Mouse (Mus musculus): ENCODE results near the gene Tmem37.

Gene Tmem37

DNA sequence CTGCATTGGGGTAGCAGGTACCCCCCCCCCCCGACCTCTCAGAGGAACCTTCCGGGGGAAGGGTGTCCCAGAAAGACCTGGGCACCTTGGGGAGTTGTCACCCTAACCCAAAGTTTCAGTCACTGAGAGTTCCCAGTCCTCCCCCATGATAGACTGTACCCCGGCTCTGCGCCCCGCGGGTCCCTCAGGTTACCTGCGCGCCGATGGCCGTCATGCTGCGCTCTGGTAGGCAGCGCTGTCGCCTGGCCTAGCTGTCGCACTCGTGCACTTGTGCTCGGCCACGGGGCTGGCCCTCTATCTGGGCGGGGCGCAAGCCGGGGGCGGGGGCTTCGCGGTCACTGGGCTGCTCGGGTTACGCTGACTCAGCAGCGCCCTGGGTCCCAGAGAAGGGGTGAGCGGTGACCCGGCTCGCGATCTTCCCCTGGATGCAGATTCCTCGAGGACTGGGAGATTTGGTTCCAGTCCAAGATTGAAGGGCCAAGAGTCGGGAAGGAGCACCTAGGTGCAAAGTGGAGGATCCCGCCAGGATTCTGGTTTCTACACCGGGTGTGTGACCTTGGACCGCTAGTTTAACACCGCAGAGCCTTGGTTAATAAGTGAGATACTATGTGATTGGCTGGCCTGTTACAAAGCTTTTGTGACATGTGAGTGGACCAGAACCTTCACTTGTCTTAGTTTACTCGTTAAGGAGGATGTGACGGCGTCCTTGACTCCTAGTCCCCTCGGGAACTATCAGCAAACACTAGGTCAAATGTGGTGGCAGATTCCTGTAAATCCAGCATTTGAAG is at the start of gene Tmem37:
TSS of gene Tmem37 (minus strand) at position 556 of the 788 bp plus-strand sequence.
- WGBS = 14% methylated on average over 40 of the region's 40 CpGs

DNA sequence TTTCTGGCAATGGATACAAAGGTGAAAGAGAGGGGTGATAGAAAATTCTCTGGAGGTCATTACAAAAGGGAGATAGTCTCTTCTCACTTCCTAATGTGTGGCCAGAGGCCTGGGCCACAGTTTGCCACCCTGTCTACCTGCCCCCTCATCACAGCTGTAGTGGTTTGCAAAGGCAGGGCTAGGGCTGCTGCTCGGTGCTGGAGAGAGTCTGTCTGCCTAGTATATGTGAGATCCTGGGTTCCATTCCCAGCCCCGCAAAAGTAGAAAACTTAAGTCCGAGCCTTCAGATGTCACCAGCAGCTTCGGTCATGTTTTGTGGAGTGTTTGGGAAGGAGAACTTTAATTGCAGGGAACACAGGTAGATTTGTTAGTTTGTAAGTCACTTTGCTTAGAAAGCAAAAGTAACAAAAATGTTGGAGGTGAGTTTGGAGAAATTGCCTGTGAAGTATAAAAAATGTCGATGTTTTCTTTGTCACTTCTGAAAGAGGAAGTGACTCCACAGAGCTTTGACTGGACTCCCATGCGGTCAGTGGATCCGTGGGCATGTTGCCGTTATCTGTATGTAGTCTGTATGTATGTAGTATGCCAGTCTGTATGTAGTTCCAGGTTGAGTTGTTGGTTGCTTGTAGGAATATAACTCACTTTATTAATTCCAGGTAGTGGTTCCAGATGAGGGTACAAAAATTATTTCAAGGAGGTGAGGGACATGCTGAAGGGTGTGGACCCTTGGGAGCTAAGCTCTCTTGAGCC is 48.9 kb upstream of the Tmem37 start:
- 96% methylated on average over 8 of the region's 8 CpGs for WGBS

DNA sequence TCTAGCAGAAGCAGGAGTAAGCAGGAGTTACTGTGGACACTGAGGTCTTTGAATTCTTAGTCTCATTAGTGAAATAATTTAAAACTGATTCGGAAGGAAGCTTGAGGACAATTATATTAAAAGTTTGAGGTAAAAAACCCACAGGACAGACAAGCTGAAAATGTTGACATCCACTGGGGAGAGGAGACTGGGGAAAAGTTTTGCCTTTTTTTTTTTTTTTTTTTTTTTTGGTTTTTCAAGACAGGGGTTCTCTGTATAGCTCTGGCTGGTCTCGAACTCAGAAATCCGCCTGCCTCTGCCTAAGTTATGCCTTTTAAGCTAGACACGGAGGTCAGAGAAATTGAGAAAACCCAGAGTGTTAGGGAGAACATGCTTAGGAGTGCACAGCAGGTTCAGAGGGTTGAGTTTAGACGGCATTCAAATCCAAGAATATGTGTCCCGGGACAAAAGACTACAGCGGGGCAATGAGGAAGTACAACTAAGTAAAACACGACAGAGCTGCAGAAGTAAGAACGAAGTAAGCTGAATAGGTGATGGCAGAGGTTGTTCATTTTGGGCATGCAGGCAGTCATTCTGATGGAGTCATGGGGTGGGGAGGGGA is 48.2 kb upstream of the Tmem37 start:
- 85% methylated on average over 9 of the region's 9 CpGs for WGBS

DNA sequence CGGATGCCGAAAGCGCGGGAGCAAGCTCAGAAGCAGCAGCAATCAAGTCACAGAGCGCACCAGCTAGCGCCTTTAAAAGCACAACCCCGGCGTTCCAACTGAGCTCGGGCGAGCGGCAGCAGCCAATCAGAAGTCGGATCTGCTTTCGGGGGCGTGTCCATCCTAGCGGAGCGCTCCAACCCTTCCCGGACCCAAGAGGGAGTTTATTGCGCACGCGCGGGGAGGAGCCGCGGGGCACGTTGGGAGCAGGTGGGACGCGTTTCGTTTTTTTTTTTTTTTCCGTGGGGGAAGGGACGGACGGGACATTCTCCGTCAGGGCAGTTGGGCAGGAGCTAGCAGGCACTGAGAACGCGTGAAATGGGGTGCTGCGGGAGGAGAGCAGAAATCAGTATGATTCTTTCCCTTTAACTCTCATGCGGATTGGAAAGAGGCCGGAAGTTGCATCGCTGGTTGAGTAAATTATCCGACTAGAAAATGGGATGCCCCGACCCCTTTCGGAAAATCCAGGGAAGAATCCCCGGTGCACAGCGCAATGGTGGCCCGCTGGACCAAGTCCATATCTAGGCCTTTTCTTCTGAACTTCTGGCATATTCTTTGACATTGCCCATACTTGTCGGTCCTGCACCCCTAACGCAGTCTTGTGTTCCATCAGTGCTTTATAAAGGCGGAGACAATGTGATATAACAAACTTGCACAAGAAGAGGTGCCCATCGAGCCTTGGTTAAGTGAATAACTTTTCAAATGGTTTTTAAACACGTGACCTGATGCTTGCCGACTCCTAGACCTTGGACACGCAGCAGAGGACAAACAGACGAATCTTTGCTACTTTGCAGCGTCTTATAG is 47.3 kb upstream of the Tmem37 start, which contains the start of the genes Dbi and 3110009E18Rik:
TSS of gene Dbi (minus strand) at position 110 of the 843 bp plus-strand sequence.
TSS of gene 3110009E18Rik (plus strand) at position 219 of the 843 bp plus-strand sequence.
- 1% methylated on average over 52 of the region's 52 CpGs for WGBS

DNA sequence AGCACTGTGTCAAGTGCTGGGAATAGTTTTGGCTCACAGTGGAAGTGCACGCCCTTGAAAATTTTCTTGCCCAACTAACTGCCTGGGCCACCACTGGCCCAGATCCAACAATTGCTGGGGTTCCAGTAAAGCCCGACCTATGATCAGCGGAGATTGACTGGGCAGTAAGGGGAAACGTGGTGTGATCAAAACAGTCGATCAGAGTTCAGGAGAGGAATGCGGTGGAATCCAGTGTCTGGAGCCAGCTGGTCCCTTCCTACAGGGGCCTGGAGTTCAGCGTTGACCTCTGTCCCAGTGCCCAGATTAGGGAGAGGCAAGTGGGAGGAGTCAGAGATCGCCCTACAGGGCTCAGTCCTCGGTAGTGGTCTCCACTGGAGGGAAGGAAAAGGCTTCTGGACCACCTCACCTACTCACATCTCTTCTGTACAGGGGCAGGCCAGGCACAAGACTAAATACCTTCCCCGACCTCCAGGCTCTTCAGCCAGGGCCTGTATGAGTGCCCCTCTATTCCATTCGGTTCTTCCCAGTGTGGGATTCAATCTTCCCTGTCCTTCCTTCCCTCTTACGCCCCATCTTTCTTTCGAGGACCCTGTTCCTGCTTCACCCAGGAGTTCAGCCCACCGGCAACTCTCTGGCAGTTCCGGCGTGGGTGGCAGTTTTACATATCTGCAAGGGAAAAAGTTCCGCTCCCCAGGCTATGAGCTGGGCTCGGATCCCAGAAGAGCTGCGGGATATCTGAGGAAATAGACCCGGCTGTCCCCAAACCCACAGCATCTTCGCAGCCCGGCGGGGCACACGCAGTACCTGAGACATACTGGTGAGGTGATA is 46.5 kb upstream of the Tmem37 start:
- 2% methylated on average over 24 of the region's 24 CpGs for WGBS

DNA sequence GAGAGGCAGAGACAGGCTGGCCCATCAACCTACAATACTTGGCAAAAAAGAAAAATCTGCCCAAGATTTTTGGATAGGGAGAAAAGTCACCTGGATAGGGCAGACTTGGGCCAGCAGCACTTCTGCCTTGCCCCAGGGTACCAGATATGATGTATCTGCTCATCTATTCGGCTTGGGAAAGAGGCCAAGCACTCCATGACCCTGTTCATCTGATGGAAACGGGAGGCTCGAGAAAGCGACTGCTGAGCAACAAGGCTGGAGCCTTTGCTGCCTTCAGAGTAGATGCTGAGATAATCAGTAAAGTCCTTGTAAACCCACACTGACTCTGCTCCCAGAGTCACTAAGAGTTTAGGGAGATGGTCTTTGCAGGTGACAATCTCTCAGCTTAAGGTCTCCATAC is 45.5 kb upstream of the Tmem37 start:
- 52% methylated on average over 4 of the region's 4 CpGs for WGBS

DNA sequence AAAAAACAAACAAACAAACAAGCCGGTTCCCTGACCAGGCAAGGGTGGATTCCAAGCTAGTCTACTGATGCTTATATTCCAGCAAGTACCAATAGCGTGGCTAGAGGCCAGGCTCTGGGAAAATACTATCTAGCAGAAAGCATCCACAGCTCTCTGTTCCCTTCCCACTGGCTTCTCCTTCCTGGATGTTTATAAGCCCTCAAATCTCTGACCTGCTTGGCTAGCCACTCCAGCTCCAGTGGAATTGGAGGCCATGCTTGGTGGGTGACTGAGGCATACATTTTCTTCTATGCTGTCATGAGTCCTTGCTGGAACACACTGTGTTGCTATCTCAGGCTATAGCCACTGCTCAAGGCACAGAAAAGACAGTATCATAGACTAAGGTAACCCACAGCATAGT is 45.0 kb upstream of the Tmem37 start:
- WGBS = 59% methylated on average over 2 of the region's 2 CpGs

DNA sequence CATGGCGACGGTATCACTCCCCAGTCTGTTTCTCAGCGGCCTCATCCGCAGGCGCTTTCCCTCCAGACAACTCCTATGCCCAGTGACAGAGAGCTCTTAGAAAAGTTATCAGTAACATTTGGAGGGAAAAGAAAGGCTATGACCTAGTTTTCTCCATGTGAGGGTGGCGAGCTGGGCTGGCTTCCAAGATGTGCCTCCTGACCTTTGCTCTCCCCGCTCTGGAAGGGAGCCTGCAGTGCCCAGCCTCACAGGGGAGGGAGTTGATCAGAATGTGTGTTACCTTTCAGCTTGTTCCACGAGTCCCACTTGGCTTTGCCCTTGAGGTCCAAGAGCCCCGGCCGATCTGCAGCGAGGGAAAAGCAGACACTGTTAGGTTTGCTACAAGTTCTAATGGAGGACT is 42.2 kb upstream of the Tmem37 start:
- WGBS = 59% methylated on average over 11 of the region's 11 CpGs

DNA sequence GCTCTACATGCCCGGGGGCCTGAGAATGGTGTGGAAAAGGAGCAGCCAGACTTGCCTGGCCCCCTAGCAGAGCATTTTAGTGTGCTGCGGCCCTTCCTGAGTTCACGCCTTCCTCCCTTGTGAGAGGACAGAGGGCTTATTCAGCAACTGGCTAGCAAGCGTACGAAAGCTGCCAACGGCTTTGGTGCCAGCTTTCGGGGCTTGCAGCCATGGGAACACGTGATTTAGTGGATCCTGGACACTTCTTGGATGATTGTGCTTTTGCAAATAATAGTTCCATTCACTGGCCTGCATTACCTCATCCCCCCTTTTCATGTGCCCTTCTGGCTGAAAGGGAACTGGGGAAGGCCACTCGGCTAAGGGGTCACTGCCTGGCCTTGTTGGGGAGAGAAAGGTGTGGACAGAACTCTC is 41.8 kb upstream of the Tmem37 start:
- 51% methylated on average over 9 of the region's 9 CpGs for WGBS

DNA sequence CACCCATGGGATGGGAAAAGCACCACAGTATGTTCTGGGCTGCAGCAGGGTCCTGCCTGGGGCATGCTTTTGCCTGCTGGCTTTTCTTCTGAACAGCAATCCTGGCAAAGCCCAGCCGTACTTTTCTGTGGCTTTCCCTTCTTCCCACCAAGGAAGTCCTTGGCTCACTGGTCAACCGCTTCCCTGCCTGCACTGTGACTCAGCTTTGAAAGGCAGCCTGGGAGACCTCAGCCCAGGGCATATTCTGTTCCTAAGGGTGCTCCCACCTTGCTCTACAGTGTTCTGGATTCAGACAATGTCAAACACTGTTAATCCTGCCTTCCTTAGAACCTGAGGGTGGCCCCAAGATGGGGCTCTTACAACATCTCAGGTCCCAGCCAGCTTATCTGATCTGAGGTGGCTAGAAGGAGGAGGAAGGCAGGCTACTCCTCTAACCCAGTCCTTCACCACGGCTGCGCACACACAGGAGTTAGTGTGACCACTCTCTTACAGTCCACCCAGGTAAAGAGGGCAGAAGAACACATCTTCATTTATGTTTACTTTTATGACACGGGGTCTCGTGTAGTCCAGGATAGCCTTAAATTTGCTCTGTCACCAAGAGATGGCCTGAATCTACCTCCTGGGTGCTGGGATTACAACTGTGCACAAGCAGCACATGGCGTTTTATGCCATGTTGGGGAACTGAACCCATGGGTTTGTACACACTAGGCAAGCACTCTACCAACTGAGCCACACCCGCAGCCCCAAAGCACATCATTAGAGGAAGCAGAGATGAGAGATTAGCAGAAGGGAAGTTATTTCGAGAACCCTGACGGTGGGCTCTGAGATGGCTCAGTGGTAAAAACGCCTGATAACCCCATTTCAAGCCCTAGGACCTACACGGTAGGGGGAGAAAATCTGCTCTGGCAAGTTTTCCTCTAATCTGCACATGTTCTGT is 38.6 kb upstream of the Tmem37 start:
- WGBS = 86% methylated on average over 12 of the region's 12 CpGs

DNA sequence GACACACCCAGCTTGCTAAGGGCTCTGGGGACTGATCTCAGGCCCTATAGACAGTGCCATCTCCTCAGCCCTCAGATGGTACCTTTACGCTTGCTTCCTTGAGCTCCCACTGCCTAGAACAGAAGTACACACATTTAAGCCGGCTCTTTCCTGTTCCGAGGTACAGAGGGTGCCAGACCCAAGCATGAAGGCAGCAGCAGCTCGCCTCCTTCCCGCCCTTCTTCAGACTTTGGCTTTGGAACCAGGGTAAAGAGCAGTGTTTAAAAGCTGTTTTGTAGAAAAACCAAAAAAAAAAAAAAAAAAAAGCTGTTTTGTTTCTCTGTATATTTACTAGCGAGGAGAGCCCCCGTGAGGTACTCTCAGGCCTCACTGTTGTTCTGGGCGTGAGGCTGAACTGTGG is 37.9 kb upstream of the Tmem37 start:
- 79% methylated on average over 8 of the region's 8 CpGs for WGBS

DNA sequence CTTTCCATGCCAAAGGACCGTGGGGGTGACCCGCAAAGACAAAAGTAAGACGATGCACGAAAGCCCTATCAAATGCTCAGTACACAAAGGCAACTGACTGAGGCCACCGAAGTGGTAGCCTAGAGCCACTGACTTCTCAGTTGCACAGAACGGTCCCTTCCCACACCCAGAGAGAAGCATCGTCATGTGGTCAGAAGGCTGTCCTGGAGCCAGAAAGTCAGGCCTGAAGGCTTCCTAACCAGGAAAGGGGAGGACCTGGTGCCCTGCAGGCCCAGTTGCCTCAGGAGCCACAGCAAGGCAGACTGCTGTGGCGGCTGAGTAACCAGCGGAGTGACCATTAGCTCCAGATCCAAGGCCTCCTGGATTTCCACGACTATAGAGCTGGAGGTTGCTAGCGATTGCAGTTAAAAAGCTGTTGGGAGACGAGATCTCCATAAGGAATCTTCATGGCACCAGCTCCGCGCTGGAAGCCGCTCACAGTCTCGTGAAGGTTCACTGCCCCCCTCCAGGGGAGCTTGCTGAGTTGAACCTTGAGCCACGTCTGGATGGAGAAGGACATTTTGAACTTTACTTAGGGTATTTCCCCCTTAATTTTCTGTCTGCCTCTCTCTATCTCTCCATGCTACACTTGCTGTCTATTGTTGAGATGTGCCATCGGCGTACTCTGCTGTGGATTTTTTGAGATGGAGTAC is 36.0 kb upstream of the Tmem37 start:
- whole genome bisulfite sequencing = 91% methylated on average over 19 of the region's 19 CpGs

DNA sequence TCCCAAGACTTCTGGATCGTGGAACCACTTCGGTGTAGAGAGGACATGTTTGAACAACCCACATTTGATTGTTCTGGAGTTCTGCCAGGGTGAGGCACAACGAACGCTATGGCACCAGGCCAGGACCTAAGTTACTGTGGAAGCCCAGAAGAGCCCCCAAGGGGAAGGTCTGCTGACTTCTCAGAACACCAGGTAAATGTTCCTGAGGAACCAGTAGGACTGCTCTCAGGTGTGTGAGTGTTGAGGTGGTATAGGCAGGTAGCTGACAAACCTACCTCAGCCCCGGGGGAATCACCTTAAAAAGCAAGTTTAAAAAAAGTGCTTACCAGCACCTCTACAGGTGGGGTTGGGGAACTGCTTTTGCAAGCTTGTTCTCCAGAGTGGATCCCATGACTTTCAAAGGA is 31.7 kb upstream of the Tmem37 start:
- WGBS = 53% methylated on average over 5 of the region's 5 CpGs

DNA sequence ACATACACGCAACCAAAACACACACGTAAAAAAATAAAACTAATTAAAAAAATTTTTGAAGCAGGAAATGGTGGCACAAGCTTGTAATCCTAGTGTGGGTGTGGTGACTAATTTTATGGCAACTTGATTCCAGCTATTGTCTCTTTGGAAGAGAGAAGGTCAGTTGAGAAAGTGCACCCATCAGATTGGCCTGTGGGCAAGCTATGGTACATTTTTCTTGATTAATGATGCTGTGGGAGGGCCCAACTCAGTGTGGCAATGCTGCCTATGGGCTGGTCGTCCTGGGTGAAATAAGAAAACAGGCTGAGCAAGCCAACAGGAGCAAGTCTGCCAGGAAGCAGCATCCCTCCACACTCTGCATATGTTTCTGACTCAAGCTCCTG is 27.3 kb upstream of the Tmem37 start:
- WGBS = 96% methylated on average over 3 of the region's 3 CpGs

DNA sequence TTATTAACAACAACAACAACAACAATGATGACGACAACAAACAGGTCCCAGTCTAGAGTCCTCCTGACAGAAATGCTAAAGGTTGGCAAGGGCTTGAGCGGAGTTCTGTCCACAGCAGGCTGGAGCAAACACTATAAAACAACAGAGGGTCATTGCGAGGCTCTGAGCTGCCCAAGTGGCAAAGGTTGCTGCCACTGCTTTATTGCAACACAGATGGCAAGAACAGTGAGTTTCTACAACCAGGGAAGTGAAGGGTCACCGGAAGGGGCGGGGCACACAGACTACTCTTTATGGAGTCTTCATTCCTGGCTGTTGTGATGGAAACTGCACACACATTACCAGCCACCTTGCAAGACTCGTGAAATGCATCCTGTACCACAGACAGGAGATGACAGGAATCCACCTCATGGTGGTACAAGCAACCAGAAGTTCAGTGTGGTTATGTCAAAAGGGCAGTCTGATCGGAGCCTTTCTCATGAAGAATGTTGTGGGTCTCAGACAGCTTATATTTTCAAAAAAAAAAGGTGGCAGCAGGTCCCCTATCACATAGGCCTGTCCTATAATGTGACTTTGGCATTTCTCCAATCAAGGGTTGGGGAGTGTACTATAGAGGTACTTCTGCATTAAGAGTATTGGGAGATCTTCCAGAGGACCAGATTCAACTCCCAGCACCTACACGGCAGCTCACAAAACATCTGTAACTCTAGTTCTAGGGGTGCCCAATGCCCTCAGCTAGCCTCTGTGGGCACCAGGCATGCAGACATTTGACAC is 26.8 kb upstream of the Tmem37 start:
- WGBS = 90% methylated on average over 8 of the region's 8 CpGs

DNA sequence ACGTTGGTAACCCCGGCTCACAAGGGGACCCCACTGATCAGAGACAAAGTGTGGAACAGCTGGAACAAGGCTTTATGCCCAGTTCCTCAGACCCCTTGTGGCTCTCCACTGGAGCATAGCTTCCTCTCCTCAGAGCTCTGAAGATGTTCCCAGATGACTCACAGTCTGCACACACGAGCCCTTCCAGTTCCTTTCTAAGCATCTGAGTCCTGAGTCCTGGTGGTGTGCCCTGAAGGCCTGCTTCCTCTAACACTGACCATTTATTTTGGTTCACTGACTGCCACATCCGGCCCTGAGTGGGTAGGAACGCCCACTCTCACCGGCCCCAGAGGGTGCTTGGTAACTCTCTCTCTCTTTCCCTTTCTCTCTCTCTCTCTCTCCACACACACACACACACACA is 25.6 kb upstream of the Tmem37 start:
- 43% methylated on average over 6 of the region's 6 CpGs for WGBS

DNA sequence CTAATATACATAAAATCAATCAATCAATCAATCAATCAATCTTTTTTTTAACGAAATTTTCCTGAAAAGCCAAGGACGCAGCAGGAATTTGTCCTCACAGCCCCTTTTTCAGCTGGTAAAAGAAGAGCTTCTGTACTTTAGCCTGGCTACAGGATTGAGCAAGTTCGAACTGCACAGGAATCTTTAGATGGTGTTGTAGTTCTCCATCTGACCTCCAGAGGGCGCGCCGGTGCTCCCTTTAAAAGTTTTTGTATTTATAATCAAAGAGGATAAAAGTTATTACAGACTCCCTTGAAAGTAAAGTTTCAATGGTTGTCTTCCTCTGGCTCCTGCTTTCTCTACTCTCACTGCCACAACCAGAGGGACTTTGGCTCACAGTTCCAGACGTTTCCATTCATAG is 24.5 kb upstream of the Tmem37 start:
- WGBS = 9% methylated on average over 7 of the region's 7 CpGs

DNA sequence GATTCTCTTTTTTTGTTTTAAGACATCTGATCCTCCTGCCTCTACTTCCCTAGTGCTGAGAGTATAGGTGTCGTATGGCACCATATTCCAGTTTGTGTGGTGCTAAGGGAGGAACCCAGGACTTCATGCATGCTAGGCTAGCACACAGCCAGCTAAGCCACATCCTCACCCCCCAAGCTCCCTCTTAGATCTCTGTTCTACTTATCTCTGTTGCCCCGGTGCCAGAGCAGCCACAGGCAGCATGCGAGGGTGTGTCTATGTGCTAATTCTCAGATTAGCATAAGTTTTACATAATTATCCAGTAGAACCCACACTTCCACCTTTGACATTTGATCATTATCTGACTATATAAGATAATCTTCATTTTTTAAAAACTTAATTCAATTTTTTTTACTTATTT is 21.0 kb upstream of the Tmem37 start:
- WGBS = 81% methylated on average over 3 of the region's 3 CpGs

Measured in cerebral cortex, adult 2 months (tissue).